Mouse (Mus musculus) activated CD4-positive, CD25-positive, alpha-beta regulatory T cell, adult 9 weeks (primary cell): ENCODE results near the gene Capza1. TPM values are rescaled to one million over a fixed set of nuclear protein-coding genes. Genes with fewer than 3 reads are reported as not detected.

Experiments used
- polyA plus RNA-seq: library from polyadenylated mRNA; unstranded; fragments of 100-300 nt; shearing (Covaris generic); gene quantifications from one replicate; pipeline ENCODE4 v1.2.1, GENCODE M21; 2017

Capza1 gene
- polyA plus RNA-seq: 569 TPM

GRCm38 (mm10) chr3:104863786-104864650 is at the start of gene Capza1, which contains the start of gene St7l:
Gene Capza1 (minus strand): TSS chr3:104864505.
Gene St7l (plus strand): TSS chr3:104864005.

DNA sequence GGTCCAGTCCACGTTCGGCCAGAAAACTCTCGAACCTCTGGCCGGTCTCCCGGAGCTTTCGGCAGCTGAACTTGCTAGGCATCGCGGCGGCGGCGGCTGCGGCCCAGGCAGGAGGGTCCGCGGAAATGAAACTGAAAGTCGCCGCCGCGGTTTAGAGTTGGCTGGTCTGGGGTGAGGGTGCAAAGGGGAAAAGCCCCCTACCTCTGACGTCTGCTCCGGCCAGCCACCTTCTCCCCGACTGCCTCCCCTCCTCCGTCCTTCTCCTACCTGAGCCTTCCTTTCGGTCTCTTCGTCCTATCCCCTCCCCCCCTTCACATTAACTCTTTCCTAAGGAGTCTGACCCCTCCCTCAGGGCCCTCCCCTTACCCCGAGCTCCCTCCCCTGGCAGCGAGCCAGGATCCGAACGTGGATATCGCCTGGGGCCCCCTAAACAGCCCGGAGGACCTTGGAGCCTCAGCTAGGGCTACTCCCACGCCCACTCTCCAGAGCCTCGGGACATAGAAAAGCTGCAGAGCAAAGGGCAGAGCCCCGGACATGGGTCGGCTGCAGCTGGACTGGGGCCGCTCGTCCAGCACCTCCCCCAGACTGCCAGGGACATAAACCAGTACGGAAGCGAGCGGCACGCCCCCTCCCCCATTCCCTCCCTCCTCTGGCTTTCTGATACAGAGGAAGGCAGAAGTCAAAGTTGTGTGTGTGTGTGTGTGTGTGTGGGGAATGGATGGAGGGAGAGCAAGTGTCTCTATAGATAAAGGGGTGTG is 46.1 kb downstream of the Capza1 start, which contains the start of gene Mov10:
Mov10 (minus strand) TSS at position 573 of the 758 bp plus-strand sequence.

GRCm38 (mm10) chr3:104788075-104788474 is 76.2 kb downstream of the Capza1 start, which contains the start of gene Rhoc:
Gene Rhoc (plus strand): TSS chr3:104788375.

DNA sequence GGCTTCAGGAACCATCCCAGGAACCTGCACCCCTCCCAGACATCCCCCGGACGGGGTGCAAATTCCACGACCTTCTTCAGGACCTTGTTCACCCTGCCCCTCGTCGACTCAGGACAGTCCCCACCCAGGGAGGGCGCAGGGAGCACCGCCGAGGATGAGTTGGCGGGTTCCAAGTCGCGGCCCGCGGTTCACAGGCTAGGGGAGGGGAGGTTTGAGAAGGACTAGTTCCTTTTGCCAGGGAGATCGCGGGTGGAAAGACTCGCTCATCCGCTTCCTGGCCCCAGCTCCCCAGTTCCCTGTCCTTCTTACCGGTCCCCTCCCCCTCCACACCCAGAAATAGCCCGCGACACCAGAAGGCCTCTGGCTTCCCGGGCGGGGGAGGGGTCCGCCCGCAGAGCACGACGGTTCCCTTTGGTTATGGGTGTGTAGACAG is 82.8 kb downstream of the Capza1 start, which contains the start of gene Fam19a3:
Fam19a3 (minus strand) TSS at position 370 of the 433 bp plus-strand sequence.

DNA sequence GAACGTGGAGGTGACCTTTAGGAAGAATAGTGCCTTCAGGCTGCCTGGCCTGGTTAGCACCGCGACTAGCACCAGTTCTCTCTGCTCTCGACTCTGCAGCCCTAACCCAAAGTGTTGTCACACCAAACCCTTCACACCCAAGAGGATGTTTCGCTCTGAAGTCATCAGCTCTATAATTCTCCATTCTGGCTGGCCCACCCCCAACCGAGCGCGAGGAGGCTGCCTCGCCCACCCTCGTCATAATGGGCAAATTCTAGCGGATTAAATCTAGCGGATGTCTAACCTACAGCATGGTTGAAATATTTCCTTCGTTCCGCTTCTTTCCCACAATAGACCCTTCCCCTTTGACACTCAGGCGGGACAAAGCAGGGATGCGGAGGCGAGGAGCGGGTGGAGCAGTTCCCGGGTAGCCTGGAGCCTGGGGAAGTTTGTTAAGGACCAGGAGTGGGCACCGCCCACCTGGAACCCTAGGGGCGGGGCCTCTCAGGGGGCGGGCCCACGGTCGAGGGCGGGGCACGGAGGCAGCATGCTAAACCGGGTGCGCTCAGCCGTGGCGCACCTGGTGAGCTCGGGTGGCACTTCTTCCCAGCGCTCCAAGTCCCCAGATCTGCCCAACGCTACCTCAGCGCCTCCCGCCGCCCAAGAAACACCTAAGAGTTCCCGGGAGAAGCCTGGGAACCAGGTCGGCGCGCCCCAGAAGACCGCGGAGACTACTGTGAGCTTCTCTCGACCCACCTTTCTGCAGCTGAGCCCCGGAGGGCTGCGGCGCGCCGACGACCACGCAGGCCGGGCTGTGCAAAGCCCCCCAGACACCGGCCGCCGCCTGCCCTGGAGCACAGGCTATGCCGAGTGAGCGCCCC is 83.5 kb downstream of the Capza1 start, which contains the start of gene Ppm1j:
Ppm1j (plus strand) TSS at position 496 of the 860 bp plus-strand sequence.

Other genes starting within 250 kb of the Capza1 start
- gene Slc16a1, start 225.8 kb downstream of the Capza1 start, polyA plus RNA-seq: 23.1 TPM
- gene Ppm1j, start 83.4 kb downstream of the Capza1 start, polyA plus RNA-seq: 62.9 TPM
- 1.2 TPM for gene Fam19a3, start 82.7 kb downstream of the Capza1 start, polyA plus RNA-seq
- 13.8 TPM for gene Rhoc, start 76.1 kb downstream of the Capza1 start, polyA plus RNA-seq
- gene Mov10, start 45.9 kb downstream of the Capza1 start, polyA plus RNA-seq: 55.2 TPM
- gene St7l, start 500 bp downstream of the Capza1 start, polyA plus RNA-seq: 47.8 TPM
- gene Wnt2b, start 97.4 kb upstream of the Capza1 start, polyA plus RNA-seq: 0.22 TPM
- gene Cttnbp2nl, start 188.6 kb upstream of the Capza1 start, polyA plus RNA-seq: 0.57 TPM
- gene 4930564D02Rik, start 202.3 kb upstream of the Capza1 start, polyA plus RNA-seq: not detected